Mouse (Mus musculus) cerebellum, adult 18-20 months (tissue): ENCODE measurements at regions not wholly inside any gene's neighbourhood (a gene's known extent, or its start where the extent isn't known, plus 50 kb on each side); places are given as distances from the start of the nearest gene placed in this dataset.

ENCODE experiments used
- DNase-seq, 2 experiments: peaks; one replicate each; pipeline ENCODE4 v3.0.0; 2021

DNA sequence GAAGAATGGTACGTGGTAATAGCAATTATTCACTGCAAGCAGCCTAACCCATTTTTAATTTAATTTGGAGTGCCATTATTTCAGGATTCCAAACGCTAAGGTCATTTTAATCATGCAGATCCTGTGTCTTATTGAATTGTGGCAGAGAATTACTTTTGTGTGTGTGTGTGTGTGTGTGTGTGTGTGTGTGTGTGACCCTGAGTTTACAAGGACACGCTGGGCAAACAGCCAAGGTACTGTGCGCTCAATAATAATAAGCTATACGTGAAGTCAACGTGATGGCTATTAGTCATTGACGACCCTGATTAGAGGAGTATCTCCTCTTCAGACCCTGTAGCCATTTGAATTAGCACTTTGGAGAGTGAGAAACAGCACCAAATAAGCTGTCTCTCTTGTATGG is 144.1 kb downstream of the Klf7 start:
- no peak for DNase-seq

DNA sequence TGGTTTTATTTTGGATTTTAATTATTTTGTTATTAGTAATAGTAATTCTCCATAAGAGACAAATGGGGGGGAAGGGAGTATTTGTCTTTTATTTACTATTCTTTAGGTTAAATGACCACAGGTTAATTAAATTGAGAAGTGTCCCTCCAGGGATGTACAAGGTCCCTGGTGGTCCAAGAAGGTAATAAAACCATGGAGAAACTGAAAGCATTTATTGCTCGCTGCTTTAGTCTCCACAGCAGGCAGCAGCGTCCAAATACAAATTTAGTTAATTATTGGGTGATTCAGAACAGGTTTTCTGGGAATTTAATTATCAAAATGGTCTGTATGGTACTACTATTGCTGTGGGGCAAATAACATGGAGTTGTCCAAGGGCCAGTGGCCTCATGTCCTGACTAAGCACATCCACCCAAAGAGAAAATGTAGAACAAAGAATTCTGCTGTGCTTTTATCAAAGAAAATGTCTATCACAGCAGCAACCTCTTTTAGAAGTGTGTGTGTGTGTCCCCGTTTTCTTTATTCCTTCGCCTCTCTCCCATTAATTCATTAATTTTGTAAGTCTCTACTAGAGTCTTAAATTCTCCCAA is 144.7 kb downstream of the Klf7 start:
- DNase-seq = no peak

DNA sequence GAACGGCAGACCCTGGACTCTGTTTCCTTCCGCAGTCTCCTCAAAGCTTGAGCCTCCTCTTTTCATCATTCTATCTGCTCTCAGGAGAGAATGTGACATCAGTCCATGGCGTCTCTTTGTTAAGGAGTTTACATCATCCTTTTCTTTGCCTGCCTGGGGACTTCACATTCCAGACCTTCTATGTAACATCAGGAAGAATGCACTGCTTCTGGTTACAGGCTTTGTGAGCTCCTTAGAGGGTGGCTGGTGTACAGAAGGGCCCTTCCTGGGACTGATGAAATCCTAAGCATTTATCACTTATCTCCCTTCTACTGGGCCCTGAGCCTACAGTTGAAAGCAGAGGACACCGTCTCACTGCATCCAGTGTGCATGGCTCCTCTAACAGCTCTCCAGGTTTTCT is 145.2 kb downstream of the Klf7 start:
- no peak for DNase-seq

DNA sequence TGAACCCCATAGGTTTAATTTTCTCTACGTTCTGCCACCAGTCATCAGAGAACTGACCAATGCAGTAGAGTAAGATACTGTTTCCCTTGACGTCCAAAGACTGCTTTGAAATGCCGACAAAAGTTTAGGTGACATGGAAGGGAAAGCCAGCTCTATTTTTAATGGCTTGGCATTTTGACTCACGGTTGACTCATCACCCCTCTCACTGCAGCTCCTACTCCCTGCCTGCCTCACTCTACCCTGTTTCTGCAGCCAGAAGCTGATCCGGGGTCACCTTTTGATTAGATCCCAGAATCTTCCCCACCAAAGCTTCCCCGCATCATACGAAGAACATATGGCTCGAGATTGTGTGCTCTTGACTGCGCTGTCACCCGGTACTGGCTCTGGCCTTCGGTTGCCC is 154.2 kb downstream of the Klf7 start:
- DNase-seq = no peak

DNA sequence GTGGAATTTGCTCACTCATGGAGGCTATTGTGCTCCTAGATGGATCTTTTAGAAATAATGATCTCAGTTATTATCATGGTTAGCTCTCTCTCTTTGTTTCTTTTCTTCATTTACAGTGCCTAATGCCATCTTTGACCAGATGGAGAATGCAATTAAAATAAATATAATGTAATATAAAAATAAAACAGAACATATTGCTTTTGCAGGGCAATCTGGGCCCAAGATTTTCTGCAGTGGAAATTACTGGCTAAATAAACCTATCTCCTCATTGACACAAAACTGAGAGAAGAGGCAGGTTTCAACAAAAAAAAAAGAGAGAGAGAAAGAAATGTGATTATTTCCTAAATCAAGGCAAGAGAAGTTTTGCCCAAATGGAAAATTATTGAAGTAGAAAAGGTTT is 156.6 kb downstream of the Klf7 start:
- no peak for DNase-seq

DNA sequence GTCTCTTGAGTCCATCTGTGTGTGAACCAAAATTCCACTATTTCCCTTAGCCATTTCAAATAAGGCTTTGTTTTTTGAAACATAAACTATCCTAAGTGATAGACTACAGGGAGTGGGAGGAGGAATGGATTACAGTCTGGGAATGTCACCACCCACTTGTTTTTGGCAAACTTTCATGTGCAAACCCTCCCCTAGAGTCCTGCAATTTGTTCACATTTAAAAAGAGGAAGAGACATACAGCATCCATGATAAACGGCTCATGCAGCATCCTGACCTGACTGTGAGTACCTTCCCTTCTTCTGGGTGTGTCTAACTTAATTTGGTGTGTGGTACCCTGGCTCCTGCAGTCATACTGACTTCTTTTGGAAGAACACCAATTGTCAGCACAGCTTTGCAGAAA is 157.6 kb downstream of the Klf7 start:
- no peak for DNase-seq

DNA sequence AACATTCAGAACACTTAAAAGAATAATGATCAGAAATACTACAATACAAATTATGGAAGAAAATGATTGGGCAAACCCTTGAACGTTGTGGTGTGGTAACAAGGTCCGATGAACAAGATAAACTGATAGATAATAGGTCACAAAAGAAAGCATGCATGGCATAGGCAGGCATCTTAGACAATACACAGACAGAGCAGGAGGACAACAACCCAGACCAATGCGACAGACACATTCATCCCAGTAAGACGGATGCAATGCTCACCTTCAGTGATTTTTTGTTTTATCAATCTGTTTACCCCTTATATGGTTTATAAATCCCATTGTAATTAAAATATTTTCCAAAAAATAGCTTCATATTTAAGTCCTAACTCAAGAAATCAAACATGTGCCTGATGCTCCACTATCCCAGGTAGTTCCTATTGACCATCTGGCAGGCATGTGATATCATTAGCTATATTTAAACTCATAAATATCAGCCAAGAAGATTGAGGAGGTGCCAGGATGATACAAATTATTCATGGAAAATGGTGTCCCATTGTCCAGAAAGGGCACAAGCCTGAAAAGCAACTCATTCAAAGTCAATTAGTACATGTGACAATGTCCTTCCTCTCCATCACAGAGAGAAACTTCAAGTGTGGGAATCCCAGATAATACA is 166.3 kb downstream of the Klf7 start:
- peak; percentile 54 to 59 for DNase-seq

DNA sequence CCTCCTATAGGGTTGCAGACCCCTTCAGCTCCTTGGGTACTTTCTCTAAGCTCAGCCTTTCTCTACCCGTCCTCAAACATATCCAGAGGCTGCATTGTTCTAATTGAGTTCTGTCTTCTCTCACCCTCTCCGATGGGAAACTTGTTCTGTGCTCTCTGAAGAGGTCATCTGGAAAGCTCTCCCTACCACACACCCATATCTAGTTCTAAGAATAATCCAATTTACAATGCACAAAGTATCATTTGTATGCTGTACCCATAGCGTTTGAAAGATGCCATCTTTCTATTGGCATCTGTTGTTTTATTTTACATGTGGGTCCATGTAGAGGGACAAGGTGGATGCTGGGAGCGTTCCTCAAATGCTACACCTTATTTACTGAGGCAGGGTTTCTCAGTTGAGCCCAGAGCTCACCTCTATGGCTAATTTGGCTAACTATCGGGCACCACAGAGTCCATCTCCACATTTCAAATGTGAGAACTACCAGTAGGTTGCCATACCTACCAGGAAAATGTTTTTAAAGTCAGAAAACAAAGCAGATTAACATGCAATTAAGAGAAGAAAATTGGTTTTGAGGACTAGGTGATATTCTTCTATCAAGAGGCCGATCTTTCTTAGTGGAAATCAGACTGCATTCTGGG is 167.1 kb downstream of the Klf7 start:
- DNase-seq = peak in 1 of 2 experiments; percentile 12

DNA sequence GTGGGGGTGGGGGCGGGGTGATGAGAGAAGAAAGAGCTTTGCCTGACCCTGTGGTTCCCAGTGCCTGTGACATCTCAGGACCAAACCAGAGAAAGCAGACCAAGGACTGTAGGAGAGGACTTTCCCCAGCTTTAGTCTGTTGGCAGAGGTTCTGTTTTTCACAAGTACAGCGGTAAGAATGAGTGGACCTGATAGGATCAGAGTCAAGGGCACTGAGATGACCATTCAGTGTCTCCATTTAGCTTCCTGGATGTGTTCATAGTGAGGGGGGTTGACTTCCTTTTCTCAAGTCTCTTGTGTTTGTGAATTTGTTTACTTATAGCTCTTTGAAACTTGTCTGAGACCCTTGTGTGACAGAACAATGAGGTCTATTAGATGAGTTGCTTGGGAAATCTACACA is 167.9 kb downstream of the Klf7 start:
- no peak for DNase-seq

DNA sequence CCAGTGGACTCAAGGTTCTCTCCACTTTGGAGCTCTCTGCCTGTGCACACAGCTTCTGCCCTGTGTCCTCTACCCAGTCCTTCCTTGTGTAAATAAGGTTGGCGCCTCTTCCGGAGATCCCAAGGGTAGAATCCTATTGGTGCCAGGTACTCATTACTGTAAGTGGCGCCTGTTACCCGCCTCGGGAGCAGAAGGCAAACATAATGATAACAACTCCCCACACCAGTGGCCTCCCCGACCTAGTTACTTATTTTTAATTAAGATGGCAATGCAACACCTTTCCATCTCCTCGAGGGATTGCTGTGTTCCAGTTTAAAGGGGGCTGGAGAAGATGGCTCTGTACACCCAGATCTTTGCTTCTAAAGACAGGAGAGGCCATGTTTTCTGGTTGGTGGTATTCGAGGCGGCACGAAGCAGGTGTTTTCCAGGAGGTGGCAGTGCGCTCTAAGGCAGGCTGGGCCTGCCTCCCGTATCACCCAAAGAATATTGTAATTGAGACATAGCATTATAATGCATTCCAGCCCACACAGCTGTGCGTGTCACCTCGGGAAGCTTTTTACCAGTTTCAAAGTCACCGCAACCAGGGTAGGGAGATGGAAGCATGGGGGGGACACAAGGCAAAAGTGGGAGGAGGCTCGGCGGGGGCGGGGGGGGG is 168.7 kb downstream of the Klf7 start:
- DNase-seq = peak; percentile 56

DNA sequence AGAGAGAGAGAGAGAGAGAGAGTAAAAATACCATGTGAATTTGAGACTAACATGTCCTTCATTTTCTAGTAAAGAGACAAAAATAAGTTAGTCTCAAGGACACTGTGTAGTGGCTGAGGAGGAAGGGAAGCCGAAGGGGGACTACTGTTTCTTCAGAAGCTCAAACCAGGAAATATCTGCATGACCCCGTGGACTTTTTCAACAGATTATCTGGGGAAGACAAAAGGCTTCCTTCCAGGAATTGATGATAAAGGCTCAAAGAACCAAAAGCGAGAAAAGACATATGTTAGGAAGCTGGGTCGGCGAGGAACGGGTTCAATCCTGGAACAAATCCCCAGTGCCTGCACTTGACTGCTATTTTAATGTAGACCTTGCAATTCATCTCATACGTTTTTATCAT is 170.4 kb downstream of the Klf7 start:
- no peak for DNase-seq

DNA sequence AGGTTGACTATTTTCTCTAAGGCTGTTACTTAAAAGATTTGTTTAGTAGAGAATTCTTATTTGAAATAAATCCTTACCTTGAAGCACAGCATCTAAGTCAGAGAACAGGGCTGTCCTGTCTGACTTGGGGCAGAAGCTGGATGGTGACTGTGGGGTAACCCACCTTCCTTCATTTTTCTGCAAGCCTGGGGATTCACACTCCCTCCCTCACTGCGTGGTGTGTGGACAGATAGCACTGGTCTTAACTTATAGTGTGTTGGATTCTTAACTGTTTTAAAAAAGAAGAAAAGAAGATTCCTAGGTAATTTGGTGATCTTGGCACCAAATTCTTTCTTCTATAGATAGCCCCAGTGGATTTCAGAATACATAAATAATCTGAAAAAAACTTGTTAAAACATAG is 174.8 kb downstream of the Klf7 start:
- DNase-seq = no peak

DNA sequence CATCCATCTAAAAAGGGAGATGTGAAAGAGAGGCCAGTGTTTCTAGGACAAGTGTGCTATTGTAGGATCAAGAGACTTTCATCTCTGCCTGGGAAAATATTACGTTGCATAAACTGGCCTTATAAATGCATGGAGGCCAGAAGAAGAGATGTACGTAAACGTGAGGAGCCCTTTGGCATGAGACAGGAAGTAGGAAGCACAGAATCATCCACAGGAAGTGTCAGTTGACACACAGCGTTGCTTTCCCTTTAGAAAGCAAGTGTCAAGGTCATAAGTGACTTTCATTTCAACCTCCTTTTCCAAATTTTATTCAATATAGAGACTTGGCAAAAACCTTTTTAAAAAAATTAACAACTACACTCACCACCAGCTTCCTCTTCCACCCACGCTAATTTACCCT is 175.2 kb downstream of the Klf7 start:
- no peak for DNase-seq

DNA sequence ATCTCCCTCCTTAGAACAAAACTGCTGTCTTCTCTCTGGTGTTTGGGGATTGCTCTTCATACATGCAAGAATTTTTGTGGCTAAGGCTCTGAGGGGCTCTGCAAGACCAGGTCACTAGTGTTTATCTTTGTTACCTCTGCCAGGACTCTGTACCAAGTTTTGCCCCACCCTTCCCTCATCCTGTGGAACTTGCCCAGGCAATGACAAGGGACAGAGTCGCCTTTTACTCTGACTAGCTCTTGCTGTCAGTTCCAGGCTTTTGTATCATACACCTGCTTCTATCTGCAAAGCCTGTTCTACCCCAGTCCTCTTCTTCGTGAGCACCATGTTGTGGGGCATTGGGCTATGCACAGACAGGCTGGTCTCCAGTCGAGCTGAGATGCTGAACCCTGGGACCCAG is 175.7 kb upstream of the 4933402D24Rik start:
- DNase-seq = no peak

DNA sequence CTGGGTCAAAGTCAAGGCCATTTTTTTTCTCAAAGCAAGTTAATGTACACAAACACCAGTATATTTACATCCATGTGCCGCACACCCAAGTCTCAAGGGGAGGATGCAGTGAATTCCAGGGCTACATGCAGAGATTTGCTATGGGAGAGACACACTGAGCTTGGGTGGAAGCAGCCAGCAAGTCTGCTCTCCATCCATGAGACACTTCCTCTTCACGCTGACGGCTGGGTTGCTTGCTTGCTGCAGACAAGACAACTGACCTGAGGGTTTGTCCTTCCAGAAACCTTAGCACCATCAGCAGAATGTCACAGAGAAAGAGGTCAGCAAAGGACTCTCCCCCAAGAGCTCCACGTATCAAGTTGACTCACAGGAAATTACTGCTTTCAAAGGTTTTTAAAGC is 169.3 kb upstream of the 4933402D24Rik start:
- DNase-seq = no peak

DNA sequence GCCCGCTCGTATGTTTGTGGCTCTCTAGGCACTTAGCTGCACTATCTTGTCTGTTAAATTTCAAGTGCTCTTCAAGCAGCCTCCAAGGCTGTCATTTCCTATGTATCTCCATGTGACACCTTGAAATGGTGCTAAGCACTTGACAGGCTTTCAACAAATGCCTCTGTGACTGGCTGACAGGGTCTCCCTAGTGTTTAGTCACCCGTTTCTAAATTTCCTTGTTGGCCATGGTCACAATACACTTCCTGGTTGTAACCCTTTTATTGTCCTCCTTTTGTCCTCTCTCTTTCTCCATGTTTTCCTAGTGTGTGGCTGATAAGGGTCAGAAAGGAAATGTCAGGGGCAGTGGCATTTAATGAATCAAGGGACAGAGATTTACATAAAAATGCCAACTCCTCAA is 168.4 kb upstream of the 4933402D24Rik start:
- DNase-seq = no peak

DNA sequence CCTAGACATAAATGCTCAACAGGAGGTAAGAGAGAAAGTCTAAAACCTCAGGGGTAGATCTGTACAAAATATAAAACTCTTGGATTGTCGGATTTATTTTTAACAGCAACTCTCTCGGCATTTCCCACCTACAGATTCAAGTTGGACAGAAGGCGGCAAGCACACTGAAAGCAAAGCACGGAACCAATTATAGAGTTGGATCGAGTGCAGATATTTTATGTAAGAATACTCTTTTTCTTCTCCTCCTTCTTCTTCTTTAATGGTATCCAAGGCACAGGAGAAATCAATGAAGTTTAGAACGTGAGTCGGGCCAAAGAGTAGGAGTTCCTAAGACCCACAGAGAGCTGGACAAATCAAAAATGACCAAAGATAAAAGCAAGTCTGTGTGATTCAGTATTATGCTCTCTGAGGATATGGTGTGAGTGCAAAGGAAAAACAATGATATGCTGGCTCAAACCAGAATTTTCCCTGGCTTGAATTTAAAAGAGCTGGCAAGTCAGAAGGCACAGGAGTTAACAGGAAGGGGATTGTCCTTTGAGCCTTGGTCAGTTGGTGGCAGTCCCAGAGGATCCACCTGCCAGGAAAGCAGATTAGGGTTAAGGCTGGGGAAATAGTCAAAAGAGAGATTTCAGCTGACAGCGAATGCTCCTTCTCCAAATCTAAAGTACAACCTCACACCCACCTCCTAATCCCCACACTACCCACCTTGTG is 165.7 kb upstream of the 4933402D24Rik start:
- DNase-seq = no peak

DNA sequence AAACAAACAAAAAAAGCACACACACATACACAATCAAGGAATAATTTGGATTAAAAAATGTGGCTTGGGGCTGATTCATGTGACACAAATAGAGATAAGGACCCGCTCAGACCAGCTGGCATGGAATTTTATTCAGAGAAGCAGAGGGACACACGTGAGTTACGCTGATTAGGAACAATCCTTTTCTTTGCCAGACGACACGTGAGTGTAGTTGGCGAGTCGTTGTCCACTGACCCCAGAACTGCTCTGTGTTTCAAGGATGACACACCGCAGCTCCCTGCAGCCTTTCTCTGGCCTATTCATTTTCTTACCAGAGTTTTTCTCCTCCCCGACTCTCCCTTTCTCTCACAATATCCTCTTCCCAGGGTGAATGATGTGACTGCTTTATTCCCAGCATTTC is 163.4 kb upstream of the 4933402D24Rik start:
- DNase-seq = no peak

DNA sequence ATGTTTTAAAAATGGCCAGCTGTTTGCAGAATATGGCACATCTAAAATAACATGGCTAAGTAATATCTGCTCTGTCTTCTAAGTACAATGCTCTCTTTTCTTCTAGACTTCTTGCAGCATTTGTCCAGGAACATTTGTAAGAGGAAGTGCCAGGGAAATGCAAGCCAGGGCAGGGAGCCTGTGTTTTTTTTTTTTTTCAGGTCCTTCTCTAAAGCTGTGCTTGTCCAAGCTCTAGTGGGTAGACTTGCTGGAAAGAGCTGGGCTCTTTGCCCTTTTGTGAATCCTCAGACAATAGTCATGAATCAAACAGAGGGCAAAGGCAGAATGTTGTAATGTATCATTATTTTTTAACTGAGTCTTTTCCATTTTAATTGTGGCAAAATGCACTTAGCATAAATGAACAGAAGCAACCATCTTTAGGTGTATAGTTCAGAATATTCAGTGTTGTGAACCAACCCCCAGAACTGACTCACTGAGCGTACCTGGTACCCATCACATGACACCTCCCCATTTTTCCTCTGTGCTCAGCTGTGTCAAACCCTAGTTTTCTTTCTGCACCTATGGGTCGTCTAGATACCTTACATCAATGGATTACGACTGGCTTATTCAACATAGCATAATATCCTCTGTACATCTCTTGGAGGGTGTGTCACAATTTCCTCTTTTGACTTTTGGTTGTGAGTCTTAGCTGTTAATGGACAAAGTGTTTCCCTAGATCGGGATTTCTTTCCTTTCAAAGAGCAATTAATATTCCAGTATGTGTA is 160.5 kb upstream of the 4933402D24Rik start:
- peak; percentile 56 to 67 for DNase-seq

DNA sequence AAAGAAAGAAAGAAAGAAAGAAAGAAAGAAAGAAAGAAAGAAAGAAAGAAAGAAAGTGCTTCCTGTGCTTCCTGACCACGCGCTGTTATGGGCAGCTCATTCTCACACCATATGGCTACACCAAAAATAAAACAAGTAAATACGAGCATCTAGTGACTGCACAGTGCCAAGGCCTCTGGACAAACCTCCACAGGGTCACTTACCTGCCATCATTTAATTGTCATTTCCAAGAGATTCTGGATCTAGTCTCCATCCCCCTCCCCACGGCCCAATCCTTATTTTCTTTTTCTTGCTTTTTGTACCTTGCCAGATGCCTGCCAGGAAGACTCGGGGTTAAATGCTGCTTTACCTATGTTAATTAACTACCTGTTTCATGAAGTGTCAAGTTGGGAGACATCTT is 159.8 kb upstream of the 4933402D24Rik start:
- peak; percentile 59 to 65 for DNase-seq

DNA sequence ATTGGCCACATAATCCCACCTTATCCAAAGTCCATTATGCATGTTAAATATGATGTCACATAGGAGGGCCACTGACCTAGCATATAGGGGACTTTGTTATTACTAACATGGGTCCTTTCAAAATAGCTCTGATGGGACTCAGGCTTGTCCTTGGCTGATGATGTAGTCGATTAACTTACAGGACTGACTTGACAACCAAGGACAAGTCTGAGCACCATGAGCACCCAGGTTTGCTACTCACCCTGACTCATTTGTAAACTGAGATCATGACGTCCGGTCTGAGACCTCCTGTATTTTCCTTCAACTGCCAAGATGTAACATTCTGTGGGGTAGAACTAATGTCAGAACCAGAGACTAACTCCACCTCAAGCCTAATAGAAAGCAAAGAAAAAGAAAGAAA is 159.3 kb upstream of the 4933402D24Rik start:
- DNase-seq = peak in 1 of 2 experiments; percentile 15

DNA sequence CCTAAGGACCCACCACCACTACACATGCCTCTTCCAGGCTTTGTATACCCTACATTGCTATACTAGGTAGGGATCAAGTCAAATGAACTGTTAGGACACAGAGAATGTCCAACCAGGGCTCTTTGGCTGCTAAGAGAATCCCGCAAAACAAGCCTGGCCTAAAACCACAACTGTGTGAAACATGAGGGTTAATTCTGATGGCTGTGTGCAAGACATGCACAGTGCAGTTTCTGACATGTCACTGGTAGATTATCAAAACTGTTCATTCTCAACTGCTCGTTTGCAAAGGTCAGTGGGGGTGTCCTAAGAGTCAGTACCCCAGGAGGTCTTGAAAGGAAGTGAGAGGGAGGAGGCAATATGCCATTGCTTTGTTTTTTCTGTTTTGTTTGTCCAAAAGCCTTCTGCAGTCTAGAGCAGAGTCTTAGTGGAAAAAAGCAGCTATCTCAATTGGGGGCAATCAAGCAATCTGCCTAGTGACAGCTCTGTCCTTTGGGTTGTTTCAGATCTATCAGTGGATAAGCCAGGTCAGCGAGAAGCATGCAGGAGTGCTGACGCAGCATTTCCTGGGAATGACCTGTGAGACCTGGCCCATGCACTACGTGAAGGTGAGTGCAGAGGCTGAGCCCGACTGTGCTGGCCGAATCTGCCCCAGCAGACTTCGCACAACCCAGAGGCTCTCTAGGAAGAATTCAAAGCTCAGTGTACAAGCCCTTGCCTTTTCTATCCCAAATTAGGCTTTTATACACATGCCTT is 151.3 kb upstream of the 4933402D24Rik start:
- no peak for DNase-seq
